Mouse (Mus musculus) induced T-regulatory cell, adult 2 months (primary cell): ENCODE results near the gene Gm45618.

Experiments
- DNase-seq: peaks from one replicate; pipeline ENCODE4 v3.0.0-alpha.2; 2012; ENCODE audit warnings: low read depth

Gene Gm45618

GRCm38 (mm10) chr7:142070458-142071211 is 49.9 kb downstream of the Gm45618 start:
- DNase-seq, result peak; percentile 73
